Mouse (Mus musculus) midbrain, postnatal 0 days (tissue): ENCODE results near the gene Gm20388. TPM values are rescaled to one million over a fixed set of nuclear protein-coding genes. Genes with fewer than 3 reads are reported as not detected.

ENCODE experiments used
- ATAC-seq: fragments of 200-750 bp; cut with Nextera tagmentation; 2 replicates; pipeline ENCODE4 v1.8.0; 2017; ENCODE audit warnings: moderate number of reproducible peaks, mild to moderate bottlenecking, moderate TSS enrichment, moderate library complexity; ENCODE audit not compliant: low FRiP score
- DNase-seq: peaks from one replicate; pipeline ENCODE4 v3.0.0-alpha.2; 2015; ENCODE audit warnings: low spot score
- H3K27ac ChIP-seq: fragments of 300-500 bp; sonication (generic); 2 replicates; pipeline ENCODE4 v1.5.1; 2014; ENCODE audit warnings: low read depth, mild to moderate bottlenecking, low read length, mixed read lengths
- H3K27me3 ChIP-seq: fragments of 300-500 bp; sonication (generic); 2 replicates; pipeline ENCODE4 v1.6.1; 2014; ENCODE audit warnings: low read length, control low read depth, mixed read lengths; ENCODE audit not compliant: insufficient read depth
- H3K36me3 ChIP-seq: fragments of 300-500 bp; sonication (generic); 2 replicates; pipeline ENCODE4 v1.6.1; 2014; ENCODE audit warnings: low read length, control low read depth, mixed read lengths; ENCODE audit not compliant: insufficient read depth
- H3K4me1 ChIP-seq: fragments of 300-500 bp; sonication (generic); 2 replicates; pipeline ENCODE4 v1.6.1; 2014; ENCODE audit warnings: mild to moderate bottlenecking, control low read depth, antibody characterized with exemption, low read length, mixed read lengths; ENCODE audit not compliant: insufficient read depth
- H3K4me2 ChIP-seq: fragments of 300-500 bp; sonication (generic); 2 replicates; pipeline ENCODE4 v1.6.1; 2014; ENCODE audit warnings: low read depth, mild to moderate bottlenecking, low read length, mixed read lengths; ENCODE audit not compliant: poor library complexity, severe bottlenecking
- H3K4me3 ChIP-seq: fragments of 300-500 bp; sonication (generic); 2 replicates; pipeline ENCODE4 v1.5.1; 2014; ENCODE audit warnings: low read depth, mild to moderate bottlenecking, low read length, moderate library complexity
- H3K9ac ChIP-seq: fragments of 300-500 bp; sonication (generic); replicated peaks from 2 replicates; pipeline ENCODE4 v1.6.1; 2014; ENCODE audit warnings: mild to moderate bottlenecking, low read length, moderate library complexity, mixed read lengths; ENCODE audit not compliant: poor library complexity, severe bottlenecking
- H3K9me3 ChIP-seq: fragments of 300-500 bp; sonication (generic); 2 replicates; pipeline ENCODE4 v1.6.1; 2016; ENCODE audit warnings: low read length, control low read depth
- CTCF ChIP-seq: IDR thresholded peaks from 2 replicates; pipeline ENCODE4 v1.5.1; 2016; ENCODE audit warnings: antibody characterized with exemption, mild to moderate bottlenecking
- WGBS: fragments of 180-500 bp; shearing (Covaris S2); extraction: QIAGEN DNeasy Blood & Tissue Kit; methylation state at CpG from one replicate; pipeline ENCODE4 v1.1.7; 2014; 5-methylcytosine and 5-hydroxymethylcytosine counted together
- polyA plus RNA-seq: library from polyadenylated mRNA; unstranded; fragments of >200 nt; fragmentation: Nextera tagmentation; extraction: Ambion mirVana; gene quantifications from 2 replicates; pipeline ENCODE4 v1.2.1, GENCODE M21; 2015
- total RNA-seq: library from RNA; depleted of rRNA; stranded (reverse); fragments of >200 nt; gene quantifications from 2 replicates; pipeline ENCODE4 v1.2.3, GENCODE M21; 2014

The Gm20388 gene
- total and polyA plus RNA-seq, 2 experiments from 2014 or later: 74.2 TPM; not detected in 1

DNA sequence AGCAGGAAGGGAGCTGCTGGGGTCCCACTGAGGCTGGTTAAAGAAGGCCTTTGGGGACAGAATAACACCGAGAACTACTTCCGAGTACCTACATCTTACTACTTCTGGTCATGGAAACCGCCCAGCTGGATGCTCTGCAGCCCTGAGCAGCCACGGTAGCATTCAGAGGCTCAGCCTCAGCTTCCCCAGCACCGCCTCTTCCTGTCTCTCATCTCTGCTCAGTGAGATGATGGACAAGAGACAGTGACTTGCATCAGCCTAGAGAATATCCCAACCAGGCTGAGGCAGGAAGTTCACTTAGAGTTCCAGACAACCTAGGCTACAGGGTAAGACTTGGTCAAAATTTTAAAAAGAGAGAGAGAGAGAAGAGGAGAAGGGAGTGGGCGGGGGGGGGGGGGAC lies 3876.0 kb downstream of the Gm20388 start:
- no peaks in the 10 kb centered on the region for H3K9me3 ChIP-seq
- H3K27me3 ChIP-seq: no peaks in the 10 kb centered on the region
- no peak overlapping the region for H3K9ac ChIP-seq
- H3K36me3 ChIP-seq: no peaks in the 10 kb centered on the region
- ATAC-seq (no peak), DNase-seq (no peak)
- H3K4me1 ChIP-seq: no peaks in the 10 kb centered on the region
- H3K4me3 ChIP-seq: no peak overlapping the region
- H3K4me2 ChIP-seq: no peak overlapping the region
- 72% methylated on average over 6 of the region's 6 CpGs for WGBS
- no peak overlapping the region for H3K27ac ChIP-seq
- no peak for TF ChIP-seq CTCF

DNA sequence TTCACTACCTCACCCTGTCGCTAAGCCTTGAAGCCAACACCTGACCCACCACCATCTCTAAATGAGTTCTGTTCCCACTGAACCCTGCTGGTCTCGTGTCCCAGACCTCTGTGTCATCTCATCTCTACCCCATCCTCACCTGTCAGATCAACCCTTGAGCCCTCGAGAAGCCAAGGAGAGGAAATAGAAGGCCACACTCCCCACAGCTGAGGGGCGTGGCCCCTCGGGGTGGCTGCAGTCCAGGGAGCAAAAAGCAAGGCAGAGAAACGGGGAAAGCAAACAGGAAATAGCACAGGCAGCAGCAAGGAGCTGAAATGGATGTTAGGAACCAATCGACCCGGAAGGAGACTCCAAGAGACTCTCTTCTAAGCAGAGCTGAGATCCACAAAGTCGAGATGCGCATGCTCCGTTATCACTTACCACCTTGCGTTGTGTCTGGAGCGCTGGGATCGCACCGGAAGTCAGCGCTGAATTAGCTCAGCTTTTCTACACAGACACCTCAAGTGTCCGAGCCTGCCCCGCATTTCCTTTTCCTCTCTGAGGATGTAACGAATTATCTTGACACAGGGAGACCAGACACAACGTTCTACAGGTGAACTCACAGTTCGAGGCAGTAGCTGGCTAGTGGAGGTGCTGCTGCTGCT lies 3876.7 kb downstream of the Gm20388 start:
- 66% methylated on average over 21 of the region's 21 CpGs for WGBS
- Histone ChIP-seq H3K36me3 (no peaks in the 10 kb centered on the region), H3K4me3 (no peak overlapping the region), H3K27ac (no peak overlapping the region), H3K4me1 (no peaks in the 10 kb centered on the region), H3K27me3 (no peaks in the 10 kb centered on the region), H3K9me3 (no peaks in the 10 kb centered on the region), H3K9ac (no peak overlapping the region), H3K4me2 (no peak overlapping the region)
- DNase-seq: no peak
- TF ChIP-seq CTCF: no peak
- no peak for ATAC-seq

DNA sequence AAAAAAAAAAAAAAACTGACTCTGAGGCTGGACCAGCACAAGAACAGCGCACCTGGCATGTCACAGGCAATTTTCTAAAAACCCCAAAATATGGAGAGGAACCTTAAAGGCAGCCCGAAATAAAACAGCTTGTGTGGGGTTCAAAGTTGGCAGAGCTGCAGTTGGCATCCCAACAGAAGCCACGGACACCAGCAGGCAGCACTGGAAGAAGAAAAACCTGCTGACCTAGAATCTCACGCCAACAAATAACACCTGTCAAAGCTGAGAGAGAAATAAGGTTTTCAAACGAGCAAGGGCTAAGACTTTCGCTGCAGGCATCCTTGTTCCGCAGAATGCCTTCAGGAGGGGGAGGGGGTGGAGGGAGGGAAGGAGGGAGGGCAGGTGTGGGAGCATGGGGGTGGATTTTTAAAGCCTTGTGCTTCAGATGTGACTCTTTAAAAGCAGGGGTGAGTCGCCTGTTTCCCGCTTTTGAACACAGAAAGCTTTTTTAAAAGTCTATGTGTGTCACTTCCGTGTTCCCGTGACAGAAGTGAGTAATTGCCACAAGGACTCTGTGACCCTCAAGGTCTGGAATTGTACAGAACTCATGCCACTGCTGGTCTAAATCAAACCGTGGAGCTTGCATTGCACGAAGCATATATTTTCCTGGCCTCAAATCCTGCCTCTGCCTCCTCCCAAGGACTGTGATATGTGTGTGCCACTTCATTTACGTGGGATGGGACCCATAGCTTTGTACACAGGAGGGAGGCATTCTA lies 3878.0 kb downstream of the Gm20388 start:
- no peak overlapping the region for H3K27ac ChIP-seq
- no peak overlapping the region for H3K4me3 ChIP-seq
- DNase-seq: peak; percentile 25
- H3K4me2 ChIP-seq: no peak overlapping the region
- no peaks in the 10 kb centered on the region for H3K4me1 ChIP-seq
- H3K27me3 ChIP-seq: no peaks in the 10 kb centered on the region
- ATAC-seq: no peak
- H3K36me3 ChIP-seq: no peaks in the 10 kb centered on the region
- 54% methylated on average over 14 of the region's 14 CpGs for WGBS
- H3K9me3 ChIP-seq: no peaks in the 10 kb centered on the region
- H3K9ac ChIP-seq: no peak overlapping the region
- no peak for TF ChIP-seq CTCF

DNA sequence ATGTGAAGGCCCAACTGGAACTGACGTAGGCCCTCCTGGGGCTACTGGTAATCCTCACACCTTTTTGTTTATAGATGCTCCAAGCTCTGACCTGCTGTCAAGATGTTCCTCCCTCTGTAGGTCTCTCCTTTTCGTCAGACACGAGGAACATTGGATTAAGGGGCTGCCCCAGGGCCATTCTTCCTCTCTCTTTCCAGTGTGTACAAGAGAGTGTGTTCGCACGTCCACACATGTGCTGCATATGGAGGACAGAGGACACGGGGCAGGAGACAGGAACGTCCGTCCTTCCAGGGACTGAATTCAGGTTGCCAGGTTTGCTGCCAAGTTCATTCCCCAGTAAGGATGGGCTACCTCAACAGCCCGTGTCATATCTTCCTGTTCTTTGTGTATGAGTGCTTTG lies 3878.8 kb downstream of the Gm20388 start:
- H3K27me3 ChIP-seq: no peaks in the 10 kb centered on the region
- no peak overlapping the region for H3K4me2 ChIP-seq
- H3K27ac ChIP-seq: no peak overlapping the region
- no peaks in the 10 kb centered on the region for H3K9me3 ChIP-seq
- no peaks in the 10 kb centered on the region for H3K36me3 ChIP-seq
- H3K4me3 ChIP-seq: no peak overlapping the region
- ATAC-seq: no peak
- H3K9ac ChIP-seq: no peak overlapping the region
- 75% methylated on average over 9 of the region's 9 CpGs for WGBS
- H3K4me1 ChIP-seq: no peaks in the 10 kb centered on the region
- TF ChIP-seq CTCF: no peak
- no peak for DNase-seq

DNA sequence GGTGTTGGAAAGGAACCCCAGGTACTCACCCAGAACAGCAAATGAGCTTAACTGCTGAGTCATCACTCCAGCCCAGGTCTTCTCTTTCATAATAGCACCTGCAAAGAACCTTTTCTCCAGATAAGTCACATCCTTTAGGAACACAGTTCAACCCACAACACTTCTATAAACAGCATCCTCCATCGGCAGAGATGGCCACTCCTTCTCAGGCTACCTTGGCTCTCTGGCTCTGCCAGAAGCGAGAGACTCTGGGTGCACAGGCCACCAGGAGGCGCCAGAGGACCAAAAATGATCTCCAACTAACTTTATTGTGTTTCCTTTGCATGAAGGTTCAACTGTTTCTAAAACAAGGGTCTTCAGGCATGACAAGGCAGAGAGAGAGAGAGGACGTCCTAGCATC lies 3879.3 kb downstream of the Gm20388 start:
- Histone ChIP-seq H3K9ac (no peak overlapping the region), H3K4me3 (no peak overlapping the region), H3K9me3 (no peaks in the 10 kb centered on the region), H3K27me3 (no peaks in the 10 kb centered on the region), H3K27ac (no peak overlapping the region), H3K4me2 (no peak overlapping the region), H3K4me1 (no peaks in the 10 kb centered on the region), H3K36me3 (no peaks in the 10 kb centered on the region)
- 2% methylated on average over 4 of the region's 4 CpGs for WGBS
- DNase-seq (peak; percentile 88), ATAC-seq (no peak)
- TF ChIP-seq CTCF: peak; percentile 95

DNA sequence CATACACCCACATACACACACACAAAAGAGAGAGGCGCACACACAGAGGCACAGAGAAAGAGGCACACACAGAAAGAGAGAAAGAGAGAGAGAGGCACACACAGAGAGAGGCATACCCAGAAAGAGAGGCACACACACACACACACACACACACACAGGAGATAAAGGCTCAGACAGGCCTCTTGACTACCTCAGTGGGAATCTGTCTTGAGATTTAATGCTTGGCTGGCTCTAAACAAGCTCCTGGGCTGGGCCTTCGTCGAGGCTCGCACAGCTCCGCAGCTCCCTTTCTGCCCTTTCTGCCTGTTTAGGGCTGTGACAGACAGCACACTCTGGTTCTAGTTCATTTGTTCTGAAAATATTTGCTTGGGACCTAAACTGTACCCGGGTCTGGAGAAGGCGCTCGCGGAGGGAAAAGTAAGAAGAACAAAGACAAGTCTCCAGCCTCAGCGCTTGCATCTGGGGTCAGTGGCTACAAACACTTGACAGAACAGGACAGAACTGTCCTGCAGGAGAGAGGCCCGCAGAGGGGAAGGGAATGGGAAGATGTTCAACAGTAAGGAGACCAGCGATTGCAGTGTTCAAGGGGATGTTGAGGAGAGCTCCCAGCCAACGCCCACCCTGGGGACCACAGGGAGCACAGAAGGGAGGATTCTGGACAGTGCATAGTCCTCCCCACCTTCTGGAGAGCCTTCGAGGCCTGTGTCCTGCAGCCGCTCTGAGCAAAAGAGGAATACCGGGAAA lies 3880.6 kb downstream of the Gm20388 start:
- Histone ChIP-seq H3K27ac (no peak overlapping the region), H3K9me3 (no peaks in the 10 kb centered on the region), H3K27me3 (no peaks in the 10 kb centered on the region), H3K9ac (no peak overlapping the region), H3K4me3 (no peak overlapping the region), H3K36me3 (no peaks in the 10 kb centered on the region), H3K4me1 (no peaks in the 10 kb centered on the region), H3K4me2 (no peak overlapping the region)
- no peak for TF ChIP-seq CTCF
- peak; percentile 27 for DNase-seq
- ATAC-seq: no peak
- 30% methylated on average over 16 of the region's 16 CpGs for WGBS
